ENCODE assay signal across 15 mouse cellular contexts in genomic region chr10:33144911-33145310, GRCm38 (mm10).
"Had no signal": no experiment of that assay in that cellular context is flagged by ENCODE, and none has a peak within 500 bp of the region (broad histone marks: within the 10 kb centered on the region; RNA-seq: fewer than 3 reads in every experiment).

No protein-coding gene starts in this region.

- H3K4me1 ChIP-seq: limb, embryonic 10.5 days; liver, embryonic 15.5 days; neural tube, embryonic 13.5 days had no signal

- H3K9ac ChIP-seq: liver, embryonic 15.5 days; neural tube, embryonic 13.5 days had no signal

- H3K27ac ChIP-seq: limb, embryonic 10.5 days; liver, embryonic 15.5 days; neural tube, embryonic 13.5 days had no signal

- H3K9me3 ChIP-seq: limb, embryonic 10.5 days; liver, embryonic 15.5 days; neural tube, embryonic 13.5 days had no signal

- H3K4me2 ChIP-seq: liver, embryonic 11.5 days; liver, embryonic 15.5 days; neural tube, embryonic 13.5 days had no signal

- ATAC-seq: lung, postnatal 0 days had no signal

- H3K36me3 ChIP-seq: limb, embryonic 10.5 days; liver, embryonic 15.5 days; neural tube, embryonic 13.5 days had no signal

- H3K4me3 ChIP-seq: limb, embryonic 10.5 days; liver, embryonic 15.5 days; neural tube, embryonic 13.5 days had no signal

- DNase-seq: kidney, adult 8-10 months; kidney, postnatal 25 days; lung, adult 2 months; lung, postnatal 36 days; midbrain, embryonic 14.5 days; retina, postnatal 1 day; right cerebral cortex, postnatal 4 days; spleen, adult 18-20 months; thymus, adult 2 months; thymus, postnatal 25 days had no signal

- H3K27me3 ChIP-seq: liver, embryonic 15.5 days; neural tube, embryonic 13.5 days had no signal
